Mouse (Mus musculus): ENCODE measurements around the gene Inpp5d. TPM values are rescaled to one million over a fixed set of nuclear protein-coding genes. Genes with fewer than 3 reads are reported as not detected.

Inpp5d gene
- total RNA-seq, 4 experiments from 2014 or later = 12.3 to 64.3 (median 33.4) TPM

GRCm38 (mm10) chr1:87623977-87624666, 4.0 kb downstream of the Inpp5d start:
- DNase-seq (ENCODE audit: low spot score in 2 of 2) = no peak

DNA sequence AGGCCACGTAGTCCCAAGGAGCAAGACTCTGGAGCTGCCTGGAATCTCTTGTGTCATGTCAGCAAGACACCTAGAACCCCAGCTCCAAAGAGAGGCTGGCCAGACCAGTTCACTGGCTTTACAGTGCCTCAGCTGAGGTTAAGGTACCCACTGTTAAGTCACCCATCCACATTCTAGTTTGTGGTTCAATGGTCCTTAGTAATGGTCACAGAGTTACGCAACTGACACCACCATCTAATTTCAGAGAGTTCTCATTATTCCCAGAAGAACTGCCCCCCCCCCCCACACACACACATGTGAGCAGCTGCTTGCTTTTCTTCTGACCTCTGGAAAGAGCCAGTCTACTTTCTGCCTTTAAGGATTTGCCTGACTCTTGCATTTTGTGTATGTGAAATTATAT, 4.7 kb downstream of the Inpp5d start:
- no peak for DNase-seq (ENCODE audit: low spot score in 2 of 2)

GRCm38 (mm10) chr1:87625254-87626025, 5.3 kb downstream of the Inpp5d start:
- no peak for DNase-seq (ENCODE audit: low spot score in 2 of 2)

DNA sequence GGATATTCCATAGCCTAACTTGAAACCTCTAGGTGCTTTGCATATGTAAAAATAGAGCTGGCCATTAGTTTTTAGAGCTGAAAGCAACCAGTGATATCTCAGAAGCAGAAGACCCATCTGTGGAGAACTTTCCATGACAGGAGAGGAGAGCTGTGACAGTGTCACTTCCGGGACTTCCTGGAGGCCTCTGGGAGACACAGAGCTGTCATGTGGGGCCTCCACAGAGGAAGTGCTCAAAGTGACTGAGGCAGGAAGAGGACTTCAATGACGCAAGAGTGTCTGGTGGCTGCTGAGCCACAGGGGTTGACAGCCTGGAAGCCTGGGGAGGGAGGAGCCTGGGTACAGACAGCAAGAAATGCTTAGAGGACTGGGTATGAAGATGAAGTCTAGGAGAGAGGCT, 6.2 kb downstream of the Inpp5d start:
- DNase-seq (ENCODE audit: low spot score in 2 of 2) = no peak

GRCm38 (mm10) chr1:87628085-87628484, 8.0 kb downstream of the Inpp5d start:
- DNase-seq (ENCODE audit: low spot score in 2 of 2) = no peak

GRCm38 (mm10) chr1:87631584-87631983, 11.5 kb downstream of the Inpp5d start:
- no peak for DNase-seq (ENCODE audit: low spot score in 2 of 2)

DNA sequence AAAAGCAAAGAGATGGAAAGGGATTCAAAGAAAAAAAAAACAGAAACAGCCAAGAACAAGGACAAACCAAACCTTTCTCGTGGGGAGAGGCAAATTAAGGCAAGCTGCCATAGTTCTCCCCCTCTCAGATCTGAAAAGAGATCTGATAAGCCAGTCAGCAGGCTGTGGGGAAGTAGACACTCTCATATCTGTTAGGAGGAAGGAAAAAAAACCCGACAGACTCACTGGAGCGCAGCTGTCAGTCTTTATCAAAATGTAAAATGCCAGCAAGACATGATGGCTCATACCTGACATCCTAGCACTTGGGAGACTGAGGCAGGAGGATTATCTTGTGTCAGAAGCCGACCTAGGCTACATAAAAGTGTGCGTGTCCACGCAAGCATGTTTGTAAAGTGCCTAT, 12.1 kb downstream of the Inpp5d start:
- DNase-seq (ENCODE audit: low spot score in 2 of 2) = no peak

GRCm38 (mm10) chr1:87636716-87637117, 16.6 kb downstream of the Inpp5d start:
- DNase-seq (ENCODE audit: low spot score in 2 of 2) = no peak

GRCm38 (mm10) chr1:87637121-87637877, 17.2 kb downstream of the Inpp5d start:
- no peak for DNase-seq (ENCODE audit: low spot score in 2 of 2)

- DNase-seq (ENCODE audit: low spot score in 2 of 2) = no peak
Measured at GRCm38 (mm10) chr1:87637878-87638600, 17.9 kb downstream of the Inpp5d start.

- DNase-seq (ENCODE audit: low spot score in 2 of 2) = no peak
Measured at GRCm38 (mm10) chr1:87639724-87640123, 19.6 kb downstream of the Inpp5d start.

DNA sequence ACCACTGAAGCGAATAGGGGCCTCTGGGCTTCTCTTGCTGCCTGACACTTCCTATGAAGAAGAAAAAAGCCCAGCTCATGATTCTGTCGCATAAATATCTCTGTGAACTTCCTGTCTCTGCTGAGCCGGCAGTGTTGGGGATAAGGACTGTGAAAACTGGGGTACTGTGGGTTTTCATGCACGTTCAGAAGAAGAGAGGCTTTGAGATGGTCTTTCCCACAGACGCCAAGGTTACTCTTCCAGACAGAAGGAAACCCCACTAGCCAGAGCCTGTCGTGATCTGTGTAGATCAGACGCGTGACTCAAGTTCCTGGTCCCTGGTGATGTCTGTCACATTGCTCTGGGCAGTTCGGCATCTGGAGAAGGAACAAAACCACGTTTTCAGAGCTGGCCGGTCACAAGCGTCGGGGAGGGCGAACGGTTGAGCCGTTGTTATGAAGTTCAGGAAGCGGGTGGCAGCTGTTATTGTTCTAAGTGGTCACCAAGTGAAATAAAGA, 20.1 kb downstream of the Inpp5d start:
- no peak for DNase-seq (ENCODE audit: low spot score in 2 of 2)

DNA sequence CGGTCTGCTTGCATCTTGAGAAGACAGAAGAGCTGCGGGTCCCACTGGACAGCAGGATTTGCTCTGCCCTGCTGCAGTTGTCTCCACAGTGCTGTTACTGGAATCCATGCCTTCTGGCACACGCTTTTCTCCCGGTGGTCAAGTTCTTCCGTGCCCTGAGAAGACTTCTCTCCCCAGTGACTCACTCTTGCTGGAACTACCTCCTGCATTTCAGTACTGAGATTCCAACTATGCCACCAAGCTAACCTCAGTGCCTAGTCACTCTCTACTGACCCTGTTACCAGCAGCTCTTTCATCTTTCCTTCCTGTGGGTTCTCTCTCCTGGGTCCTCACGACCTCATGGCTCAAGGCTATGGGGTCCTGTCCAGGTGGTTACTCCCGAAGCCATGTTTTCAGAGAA, 22.9 kb downstream of the Inpp5d start:
- no peak for DNase-seq (ENCODE audit: low spot score in 2 of 2)

DNA sequence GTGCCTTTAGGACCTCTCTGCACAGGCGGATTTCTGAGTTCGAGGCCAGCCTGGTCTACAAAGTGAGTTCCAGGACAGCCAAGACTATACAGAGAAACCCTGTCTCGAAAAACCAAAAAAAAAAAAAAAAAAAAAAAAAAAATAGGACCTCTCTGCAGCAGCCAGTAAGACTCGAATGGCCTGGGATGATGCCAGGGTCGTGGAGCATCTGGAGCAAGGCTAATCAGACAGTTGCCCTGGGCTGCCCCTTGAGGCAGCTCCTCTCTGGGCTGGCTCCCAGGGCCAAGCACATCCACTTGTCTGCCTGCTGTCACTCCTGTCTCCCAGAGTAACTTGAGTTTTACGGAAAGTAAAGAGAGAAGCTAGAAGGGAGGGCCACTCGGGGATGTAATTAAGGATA, 24.9 kb downstream of the Inpp5d start:
- no peak for DNase-seq (ENCODE audit: low spot score in 2 of 2)

DNA sequence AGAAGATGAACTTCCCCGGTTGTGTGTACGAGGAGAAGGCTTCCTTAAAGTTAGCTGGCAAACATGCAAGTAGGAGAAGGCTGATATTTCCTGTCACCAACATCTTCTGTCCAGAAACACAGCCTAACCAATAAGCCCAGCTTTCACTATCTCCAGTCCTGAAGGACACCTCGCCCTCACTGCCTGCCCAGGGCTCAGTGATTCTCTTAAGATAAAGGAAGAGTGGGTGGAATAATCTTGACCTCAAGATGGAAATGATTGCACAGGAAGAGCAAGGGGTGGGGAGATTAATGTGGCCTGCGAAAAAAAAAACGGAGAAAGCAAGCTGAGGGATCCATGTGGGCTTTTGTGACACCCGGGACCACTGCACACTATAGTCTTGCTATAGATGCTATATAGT, 25.6 kb downstream of the Inpp5d start:
- no peak for DNase-seq (ENCODE audit: low spot score in 2 of 2)

- no peak for DNase-seq (ENCODE audit: low spot score in 2 of 2)
Measured at GRCm38 (mm10) chr1:87647820-87648219, 27.7 kb downstream of the Inpp5d start.

DNA sequence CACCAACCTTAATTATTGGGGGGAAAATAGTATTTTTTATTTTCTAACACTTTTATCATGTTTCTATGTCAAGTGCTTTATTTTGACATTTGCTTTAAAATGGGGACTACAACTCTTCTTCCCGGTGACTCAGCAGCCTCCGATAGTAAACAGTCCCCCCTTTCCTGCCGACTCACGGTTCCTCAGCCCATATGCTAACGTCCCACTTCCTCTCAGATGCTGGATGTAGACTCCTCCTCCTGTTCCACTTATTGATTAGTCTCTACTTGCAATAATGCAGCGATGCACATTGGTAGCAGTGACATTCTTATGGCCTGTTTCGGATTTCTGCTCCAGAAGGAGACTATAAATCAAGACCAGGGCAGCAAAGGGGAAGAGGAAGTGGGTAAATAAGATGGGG, 28.5 kb downstream of the Inpp5d start:
- no peak for DNase-seq (ENCODE audit: low spot score in 2 of 2)

GRCm38 (mm10) chr1:87649219-87649805, 29.2 kb downstream of the Inpp5d start:
- no peak for DNase-seq (ENCODE audit: low spot score in 2 of 2)

GRCm38 (mm10) chr1:87649958-87650474, 29.9 kb downstream of the Inpp5d start:
- no peak for DNase-seq (ENCODE audit: low spot score in 2 of 2)

DNA sequence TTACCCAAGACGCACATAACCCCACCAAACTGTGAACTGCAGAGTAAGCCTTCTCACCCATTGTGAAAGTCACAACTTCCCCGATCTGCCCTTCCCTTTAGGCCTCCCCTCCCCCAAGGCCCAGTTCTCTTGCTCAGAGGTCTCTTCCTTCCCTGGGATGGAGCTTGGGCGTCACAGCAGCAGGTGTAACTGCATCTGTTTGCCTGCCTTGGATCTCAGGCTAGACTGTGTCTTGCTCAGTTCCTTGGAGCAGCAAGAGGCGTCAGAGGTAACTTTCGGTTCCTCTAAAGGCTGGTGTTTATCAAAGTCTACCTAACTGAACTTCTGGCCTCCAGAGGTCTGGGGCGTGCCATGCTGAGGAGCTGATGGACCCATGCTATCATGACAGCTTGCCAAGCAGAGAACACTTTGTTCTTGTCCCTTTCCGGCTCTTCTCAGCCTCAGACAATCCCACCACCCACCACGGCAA, 30.5 kb downstream of the Inpp5d start:
- no peak for DNase-seq (ENCODE audit: low spot score in 2 of 2)

DNA sequence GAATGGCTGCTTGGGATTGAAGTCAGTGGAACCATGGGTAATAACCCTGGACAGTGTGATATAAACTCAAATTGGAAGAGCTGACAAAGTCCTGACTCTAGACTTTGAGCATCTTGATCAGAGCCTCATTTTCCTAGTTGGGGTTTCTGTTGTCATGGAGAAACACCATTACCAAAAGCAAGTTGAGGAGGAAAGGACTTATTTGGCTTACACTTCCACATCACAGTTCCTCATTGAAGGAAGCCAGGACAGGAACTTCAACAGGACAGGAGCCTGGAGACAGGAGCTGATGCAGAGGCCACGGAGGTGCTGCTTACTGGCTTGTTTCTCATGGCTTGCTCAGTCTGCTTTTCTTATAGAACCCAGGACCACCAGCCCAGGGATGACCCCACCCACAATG, 31.3 kb downstream of the Inpp5d start:
- no peak for DNase-seq (ENCODE audit: low spot score in 2 of 2)

Measured in layer of hippocampus, adult 8-10 months (tissue).